In the genomic region with DNA sequence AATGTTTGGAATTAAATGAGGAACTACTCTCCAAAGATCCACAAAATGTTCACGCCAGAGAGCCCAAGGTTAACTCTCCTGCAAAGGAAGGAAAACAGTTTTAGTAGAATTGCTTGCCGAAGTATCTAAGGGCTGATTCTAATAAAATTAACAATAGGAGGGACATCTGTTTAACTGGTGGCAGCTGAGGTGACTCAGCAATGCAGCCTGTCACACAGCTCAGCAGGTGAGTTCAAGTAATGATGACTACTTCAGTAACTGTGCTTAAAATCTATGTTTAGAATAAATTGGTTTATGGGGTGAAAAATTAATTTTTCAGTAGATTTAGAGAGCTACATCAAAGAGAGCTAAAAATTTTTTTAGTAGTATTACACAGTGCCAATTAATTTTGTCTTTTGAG, we compare ENCODE assay signal across 21 mouse cellular contexts. TPM values are rescaled to one million over a fixed set of nuclear protein-coding genes. Genes with fewer than 3 reads are reported as not detected.
"Had no signal": no experiment of that assay in that cellular context is flagged by ENCODE, and none has a peak within 500 bp of the region (broad histone marks: within the 10 kb centered on the region; RNA-seq: fewer than 3 reads in every experiment).

No protein-coding gene starts in this region.

- H3K4me1 ChIP-seq: neural tube, embryonic 12.5 days; stomach, embryonic 15.5 days had no signal

- H3K9me3 ChIP-seq: neural tube, embryonic 12.5 days; neural tube, embryonic 13.5 days; neural tube, embryonic 15.5 days; stomach, embryonic 15.5 days had no signal

- H3K27ac ChIP-seq: neural tube, embryonic 12.5 days; neural tube, embryonic 13.5 days; neural tube, embryonic 15.5 days; stomach, embryonic 15.5 days; stomach, postnatal 0 days had no signal

- H3K4me2 ChIP-seq: neural tube, embryonic 12.5 days; neural tube, embryonic 13.5 days; neural tube, embryonic 15.5 days; stomach, embryonic 15.5 days had no signal

- H3K27me3 ChIP-seq: neural tube, embryonic 12.5 days; neural tube, embryonic 13.5 days; neural tube, embryonic 15.5 days; stomach, embryonic 15.5 days had no signal

- DNase-seq: retina, postnatal 1 day; right cerebral cortex, adult 18-20 months; right cerebral cortex, postnatal 14 days; right cerebral cortex, postnatal 25 days; right cerebral cortex, postnatal 4 days; spleen, adult 18-20 months; thymus, adult 18-20 months; thymus, adult 2 months; thymus, postnatal 14 days; thymus, postnatal 25 days; thymus, postnatal 36 days; thymus, postnatal 4 days had no signal

- H3K4me3 ChIP-seq: neural tube, embryonic 12.5 days; neural tube, embryonic 13.5 days; neural tube, embryonic 15.5 days; stomach, embryonic 15.5 days had no signal

- H3K9ac ChIP-seq: neural tube, embryonic 12.5 days; neural tube, embryonic 13.5 days; neural tube, embryonic 15.5 days; stomach, embryonic 15.5 days had no signal

RNA-seq across cellular contexts. Expression of a gene that starts 26.7 kb away (rescaled TPM):
- polyA plus RNA-seq: neural tube, embryonic 13.5 days; neural tube, embryonic 15.5 days; small intestine, adult 2 months; spleen, adult 2 months; stomach, embryonic 14.5 days; stomach, embryonic 15.5 days; stomach, embryonic 16.5 days; stomach, postnatal 0 days; thymus, adult 2 months had no signal

RNA-seq across cellular contexts. Expression of a gene that starts 58.5 kb away (rescaled TPM):
- polyA plus RNA-seq: thymus, adult 2 months had no signal
